Mouse (Mus musculus): ENCODE results near the gene Tubb2a. TPM values are rescaled to one million over a fixed set of nuclear protein-coding genes. Genes with fewer than 3 reads are reported as not detected.
"Not testable (repeated sequence)": the region's sequence is repeated elsewhere in the genome, so short reads cannot be mapped to it uniquely, and the experiment has no call there.

Tubb2a gene
- total and polyA plus RNA-seq, 2 experiments = 27.5 to 569 TPM

GRCm38 (mm10) chr13:34100733-34101132 lies 22.9 kb upstream of the Tubb2a start:
- TF ChIP-seq POLR2A (IDR thresholded peaks at IDR 0.05; ENCODE audit: extremely low read depth, insufficient read depth, low read length) (no peak), CTCF (IDR thresholded peaks at IDR 0.05; ENCODE audit: low read depth, low read length) (no peak)
- no peaks in the 10 kb centered on the region for H3K36me3 ChIP-seq (ENCODE audit: control insufficient read depth, insufficient read depth, low read length)
- peaks cover 2% of the 10 kb centered on the region; the same call in 1 of the 2 replicates for H3K4me1 ChIP-seq (ENCODE audit: control insufficient read depth, insufficient read depth, low read length)
- DNase-seq (ENCODE audit: extremely low read depth, low read depth, low spot score) = no peak
- H3K4me3 ChIP-seq (ENCODE audit: insufficient read depth, low read depth, low read length) = no peak overlapping the region
- no peaks in the 10 kb centered on the region for H3K79me2 ChIP-seq (ENCODE audit: control insufficient read depth, insufficient read depth, low read length)
- WGBS = 90% methylated on average over 3 of the region's 3 CpGs
- no peak overlapping the region for H3K9ac ChIP-seq (ENCODE audit: low read depth, low read length)
- no peaks in the 10 kb centered on the region for H3K27me3 ChIP-seq (ENCODE audit: control insufficient read depth, insufficient read depth, low read length)
- no peak overlapping the region for H3K27ac ChIP-seq (replicated peaks; ENCODE audit: insufficient read depth, low read depth, low read length)

DNA sequence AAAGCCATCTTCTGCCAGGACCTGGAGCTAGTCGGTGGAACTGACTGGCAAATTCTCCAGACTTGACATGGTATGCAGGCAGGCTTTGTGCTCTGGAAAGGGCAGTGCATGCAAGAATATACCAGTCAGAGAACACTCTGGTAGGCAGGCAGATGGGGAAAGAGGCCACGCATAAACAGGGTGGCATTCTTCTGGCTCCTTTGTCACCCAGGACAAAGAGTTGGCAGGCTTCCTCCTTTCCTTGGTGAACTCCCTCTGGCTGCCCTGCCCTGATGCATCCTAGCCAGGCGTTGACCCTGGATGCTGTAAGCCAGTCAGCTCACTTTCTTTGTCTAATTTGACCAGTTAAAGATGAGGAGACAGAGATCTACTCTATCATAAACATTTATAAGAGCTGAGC lies 19.3 kb upstream of the Tubb2a start:
- no peaks in the 10 kb centered on the region for H3K79me2 ChIP-seq (ENCODE audit: control insufficient read depth, insufficient read depth, low read length)
- no peaks in the 10 kb centered on the region for H3K27me3 ChIP-seq (ENCODE audit: control insufficient read depth, insufficient read depth, low read length)
- H3K36me3 ChIP-seq (ENCODE audit: control insufficient read depth, insufficient read depth, low read length) = no peaks in the 10 kb centered on the region
- no peak overlapping the region for H3K27ac ChIP-seq (replicated peaks; ENCODE audit: insufficient read depth, low read depth, low read length)
- no peak overlapping the region for H3K9ac ChIP-seq (ENCODE audit: low read depth, low read length)
- peaks cover 2% of the 10 kb centered on the region; the same call in 1 of the 2 replicates for H3K4me1 ChIP-seq (ENCODE audit: control insufficient read depth, insufficient read depth, low read length)
- no peak for DNase-seq (ENCODE audit: extremely low read depth, low read depth, low spot score)
- WGBS = 91% methylated on average over 3 of the region's 3 CpGs
- no peak for TF ChIP-seq POLR2A (IDR thresholded peaks at IDR 0.05; ENCODE audit: extremely low read depth, insufficient read depth, low read length)
- no peak for TF ChIP-seq CTCF (IDR thresholded peaks at IDR 0.05; ENCODE audit: low read depth, low read length)
- no peak overlapping the region for H3K4me3 ChIP-seq (ENCODE audit: insufficient read depth, low read depth, low read length)

- Histone ChIP-seq H3K36me3 (ENCODE audit: control insufficient read depth, insufficient read depth, low read length) (no peaks in the 10 kb centered on the region), H3K27ac (replicated peaks; ENCODE audit: insufficient read depth, low read depth, low read length) (no peak overlapping the region), H3K4me1 (ENCODE audit: control insufficient read depth, insufficient read depth, low read length) (peaks cover 2% of the 10 kb centered on the region; the same call in 1 of the 2 replicates), H3K4me3 (ENCODE audit: insufficient read depth, low read depth, low read length) (no peak overlapping the region), H3K9ac (ENCODE audit: low read depth, low read length) (no peak overlapping the region), H3K27me3 (ENCODE audit: control insufficient read depth, insufficient read depth, low read length) (no peaks in the 10 kb centered on the region), H3K79me2 (ENCODE audit: control insufficient read depth, insufficient read depth, low read length) (no peaks in the 10 kb centered on the region)
- TF ChIP-seq POLR2A (IDR thresholded peaks at IDR 0.05; ENCODE audit: extremely low read depth, insufficient read depth, low read length) (no peak), CTCF (IDR thresholded peaks at IDR 0.05; ENCODE audit: low read depth, low read length) (no peak)
- DNase-seq (ENCODE audit: extremely low read depth, low read depth, low spot score) = no peak
- 77% methylated on average over 4 of the region's 4 CpGs for WGBS
Measured at GRCm38 (mm10) chr13:34096455-34096854, 18.6 kb upstream of the Tubb2a start.

GRCm38 (mm10) chr13:34095542-34096435 lies 18.0 kb upstream of the Tubb2a start:
- Histone ChIP-seq H3K4me3 (ENCODE audit: insufficient read depth, low read depth, low read length) (no peak overlapping the region), H3K4me1 (ENCODE audit: control insufficient read depth, insufficient read depth, low read length) (peaks cover 2% of the 10 kb centered on the region; the same call in 1 of the 2 replicates), H3K27me3 (ENCODE audit: control insufficient read depth, insufficient read depth, low read length) (no peaks in the 10 kb centered on the region), H3K27ac (replicated peaks; ENCODE audit: insufficient read depth, low read depth, low read length) (no peak overlapping the region), H3K79me2 (ENCODE audit: control insufficient read depth, insufficient read depth, low read length) (no peaks in the 10 kb centered on the region), H3K9ac (ENCODE audit: low read depth, low read length) (no peak overlapping the region), H3K36me3 (ENCODE audit: control insufficient read depth, insufficient read depth, low read length) (no peaks in the 10 kb centered on the region)
- TF ChIP-seq CTCF (IDR thresholded peaks at IDR 0.05; ENCODE audit: low read depth, low read length) = no peak
- TF ChIP-seq POLR2A (IDR thresholded peaks at IDR 0.05; ENCODE audit: extremely low read depth, insufficient read depth, low read length) = no peak
- 66% methylated on average over 6 of the region's 7 CpGs for WGBS
- no peak for DNase-seq (ENCODE audit: extremely low read depth, low read depth, low spot score)

- Histone ChIP-seq H3K4me1 (ENCODE audit: control insufficient read depth, insufficient read depth, low read length) (0 out of 2 replicates have a peak, but pooled peaks cover under 1% of the 10 kb centered on the region), H3K9ac (ENCODE audit: low read depth, low read length) (no peak overlapping the region), H3K27me3 (ENCODE audit: control insufficient read depth, insufficient read depth, low read length) (no peaks in the 10 kb centered on the region), H3K4me3 (ENCODE audit: insufficient read depth, low read depth, low read length) (no peak overlapping the region), H3K79me2 (ENCODE audit: control insufficient read depth, insufficient read depth, low read length) (no peaks in the 10 kb centered on the region), H3K27ac (replicated peaks; ENCODE audit: insufficient read depth, low read depth, low read length) (no peak overlapping the region), H3K36me3 (ENCODE audit: control insufficient read depth, insufficient read depth, low read length) (no peaks in the 10 kb centered on the region)
- TF ChIP-seq CTCF (IDR thresholded peaks at IDR 0.05; ENCODE audit: low read depth, low read length) (no peak), POLR2A (IDR thresholded peaks at IDR 0.05; ENCODE audit: extremely low read depth, insufficient read depth, low read length) (no peak)
- DNase-seq (ENCODE audit: extremely low read depth, low read depth, low spot score) = no peak
- 73% methylated on average over 3 of the region's 3 CpGs for WGBS
Measured at GRCm38 (mm10) chr13:34089358-34089757, 11.6 kb upstream of the Tubb2a start.

DNA sequence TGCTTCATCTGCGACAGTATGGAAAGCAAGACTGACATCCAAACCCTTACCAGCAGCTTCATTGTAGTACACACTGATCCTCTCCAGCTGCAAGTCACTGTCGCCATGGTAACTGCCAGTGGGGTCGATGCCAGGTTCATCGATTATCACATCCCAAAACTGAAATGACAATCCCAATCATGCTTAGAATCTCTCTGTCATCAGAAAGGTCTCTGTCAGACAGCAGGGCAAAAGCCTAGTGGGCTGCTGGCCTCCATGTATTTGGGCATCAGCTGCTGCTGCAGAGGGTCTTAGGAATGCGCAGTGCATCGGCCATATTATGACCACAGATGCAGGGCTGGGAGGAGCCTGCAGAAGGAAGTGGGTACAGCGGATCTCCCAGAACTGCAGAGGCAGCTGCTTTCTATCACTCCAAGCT lies 11.1 kb upstream of the Tubb2a start:
- no peaks in the 10 kb centered on the region for H3K36me3 ChIP-seq (ENCODE audit: control insufficient read depth, insufficient read depth, low read length)
- H3K9ac ChIP-seq (ENCODE audit: low read depth, low read length) = no peak overlapping the region
- H3K27me3 ChIP-seq (ENCODE audit: control insufficient read depth, insufficient read depth, low read length) = no peaks in the 10 kb centered on the region
- H3K27ac ChIP-seq (replicated peaks; ENCODE audit: insufficient read depth, low read depth, low read length) = no peak overlapping the region
- H3K4me3 ChIP-seq (ENCODE audit: insufficient read depth, low read depth, low read length) = no peak overlapping the region
- WGBS = 75% methylated on average over 7 of the region's 7 CpGs
- no peak for DNase-seq (ENCODE audit: extremely low read depth, low read depth, low spot score)
- no peaks in the 10 kb centered on the region for H3K79me2 ChIP-seq (ENCODE audit: control insufficient read depth, insufficient read depth, low read length)
- no peak for TF ChIP-seq CTCF (IDR thresholded peaks at IDR 0.05; ENCODE audit: low read depth, low read length)
- no peak for TF ChIP-seq POLR2A (IDR thresholded peaks at IDR 0.05; ENCODE audit: extremely low read depth, insufficient read depth, low read length)
- peaks cover 4% of the 10 kb centered on the region for H3K4me1 ChIP-seq (ENCODE audit: control insufficient read depth, insufficient read depth, low read length)

DNA sequence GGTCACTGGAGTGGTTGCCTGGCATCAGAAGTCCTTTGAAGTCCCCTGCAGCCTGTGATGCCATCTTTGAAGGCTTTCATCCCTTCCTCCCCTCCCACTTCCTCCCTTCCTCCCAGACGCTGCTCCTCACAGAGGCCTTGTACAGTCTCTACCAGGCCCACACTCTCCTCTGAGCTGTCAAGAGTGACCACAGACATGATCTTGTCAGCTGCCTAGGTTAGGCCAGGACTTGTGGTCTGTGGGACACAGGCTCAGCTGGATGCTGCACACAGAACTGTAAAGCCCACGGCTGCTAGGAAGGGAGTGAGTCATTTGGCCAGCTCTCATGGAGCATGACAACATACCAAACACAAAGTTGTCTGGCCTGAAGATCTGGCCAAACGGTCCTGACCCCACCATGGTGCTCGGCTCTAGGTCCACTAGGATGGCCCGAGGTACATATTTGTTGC lies 10.4 kb upstream of the Tubb2a start:
- H3K36me3 ChIP-seq (ENCODE audit: control insufficient read depth, insufficient read depth, low read length); DNase-seq (ENCODE audit: extremely low read depth, low read depth, low spot score); H3K27ac ChIP-seq (replicated peaks; ENCODE audit: insufficient read depth, low read depth, low read length); H3K4me3 ChIP-seq (ENCODE audit: insufficient read depth, low read depth, low read length); H3K79me2 ChIP-seq (ENCODE audit: control insufficient read depth, insufficient read depth, low read length); H3K27me3 ChIP-seq (ENCODE audit: control insufficient read depth, insufficient read depth, low read length); H3K9ac ChIP-seq (ENCODE audit: low read depth, low read length); H3K4me1 ChIP-seq (ENCODE audit: control insufficient read depth, insufficient read depth, low read length): not testable (repeated sequence)
- 79% methylated on average over 5 of the region's 5 CpGs for WGBS

Measured in liver, adult 2 months (tissue).